Mouse (Mus musculus): ENCODE measurements around the gene Lrmp. TPM values are rescaled to one million over a fixed set of nuclear protein-coding genes. Genes with fewer than 3 reads are reported as not detected.

Gene Lrmp
- total and polyA plus RNA-seq, 3 experiments: 92.3 to 163 (median 155) TPM

- no peak overlapping the region for H3K4me2 ChIP-seq (ENCODE audit: insufficient read depth, low read depth, poor library complexity, severe bottlenecking)
- H3K9me3 ChIP-seq (replicated peaks; ENCODE audit: low read length): no peaks in the 10 kb centered on the region
- no peak overlapping the region for H3K4me3 ChIP-seq (replicated peaks in 1 of 3; ENCODE audit: low read depth in 2 of 3, low read length in 2 of 3, poor library complexity in 1 of 3)
- TF ChIP-seq SIN3A (IDR thresholded peaks at IDR 0.05; ENCODE audit: low read length) (no peak), RAD21 (IDR thresholded peaks at IDR 0.05; ENCODE audit: low read depth, low read length) (no peak), NRF1 (IDR thresholded peaks at IDR 0.05; ENCODE audit: low read depth, low read length) (no peak), TBP (conservative IDR thresholded peaks at IDR 0.05; ENCODE audit: low read depth, low read length) (no peak), GABPA (IDR thresholded peaks at IDR 0.05; ENCODE audit: insufficient replicate concordance, low read depth, low read length) (no peak), USF1 (IDR thresholded peaks at IDR 0.05; ENCODE audit: low read depth, low read length) (no peak), BHLHE40 (IDR thresholded peaks at IDR 0.05; ENCODE audit: low read depth, low read length) (no peak), CTCF (conservative IDR thresholded peaks at IDR 0.05 in 1 of 2, IDR thresholded peaks at IDR 0.05 in 1 of 2; ENCODE audit: low read depth in 2 of 2, low read length in 2 of 2) (no peak), ETS1 (conservative IDR thresholded peaks at IDR 0.05; ENCODE audit: low read depth, low read length) (no peak)
- H3K36me3 ChIP-seq (replicated peaks in 1 of 2; ENCODE audit: control insufficient read depth in 1 of 2, insufficient read depth in 1 of 2, low read length in 1 of 2): peaks cover 13 to 58% of the 10 kb centered on the region in 2 experiments
- H3K27ac ChIP-seq (ENCODE audit: insufficient read depth, low read depth): no peak overlapping the region
- in situ Hi-C loops (cut with MboI; ENCODE audit: low pct_ligation_motif_present, low pct_unique_long_range_greater_than_20kb, low sequenced_read_pairs) (no loop called here), dilution Hi-C loops (cut with MboI; ENCODE audit: extremely low pct_ligation_motif_present, extremely low pct_unique_long_range_greater_than_20kb, low sequenced_read_pairs) (no loop called here)
- H3K4me1 ChIP-seq (ENCODE audit: control insufficient read depth in 1 of 2, insufficient read depth in 2 of 2): peaks cover 3 to 9% of the 10 kb centered on the region in 2 experiments; a peak in 2 of 4 replicates
- no peak for DNase-seq (ENCODE audit: extremely low read depth)
- H3K9ac ChIP-seq (ENCODE audit: insufficient read depth, low read depth): no peak overlapping the region
- 0 out of 2 replicates have a peak, but pooled peaks cover 2% of the 10 kb centered on the region for H3K79me2 ChIP-seq (replicated peaks; ENCODE audit: control insufficient read depth, extremely low read depth, insufficient read depth, poor library complexity, severe bottlenecking)
- no peaks in the 10 kb centered on the region for H3K27me3 ChIP-seq (replicated peaks)
Observed at GRCm38 (mm10) chr6:145215826-145216225, 100.4 kb downstream of the Lrmp start.

- in situ Hi-C loops (cut with MboI; ENCODE audit: low pct_ligation_motif_present, low pct_unique_long_range_greater_than_20kb, low sequenced_read_pairs): no loop called here
- DNase-seq (ENCODE audit: extremely low read depth): no peak
- H3K36me3 ChIP-seq (replicated peaks in 1 of 2; ENCODE audit: control insufficient read depth in 1 of 2, insufficient read depth in 1 of 2, low read length in 1 of 2): peaks cover 5 to 55% of the 10 kb centered on the region in 2 experiments
Observed at GRCm38 (mm10) chr6:145224246-145224645, 108.8 kb downstream of the Lrmp start.

More at GRCm38 (mm10) chr6:145224246-145224645, 108.8 kb downstream of the Lrmp start:
- H3K27me3 ChIP-seq (replicated peaks): no peaks in the 10 kb centered on the region
- no peaks in the 10 kb centered on the region; the same call in 1 of the 2 replicates for H3K79me2 ChIP-seq (replicated peaks; ENCODE audit: control insufficient read depth, extremely low read depth, insufficient read depth, poor library complexity, severe bottlenecking)
- peaks cover 0 to 10% of the 10 kb centered on the region in 2 experiments; a peak in 2 of 4 replicates for H3K4me1 ChIP-seq (ENCODE audit: control insufficient read depth in 1 of 2, insufficient read depth in 2 of 2)
- TF ChIP-seq RAD21 (IDR thresholded peaks at IDR 0.05; ENCODE audit: low read depth, low read length) (no peak), GABPA (IDR thresholded peaks at IDR 0.05; ENCODE audit: insufficient replicate concordance, low read depth, low read length) (no peak), TBP (conservative IDR thresholded peaks at IDR 0.05; ENCODE audit: low read depth, low read length) (no peak)
- no peak overlapping the region for H3K9ac ChIP-seq (ENCODE audit: insufficient read depth, low read depth)
- dilution Hi-C loops (cut with MboI; ENCODE audit: extremely low pct_ligation_motif_present, extremely low pct_unique_long_range_greater_than_20kb, low sequenced_read_pairs): no loop called here
- H3K4me2 ChIP-seq (ENCODE audit: insufficient read depth, low read depth, poor library complexity, severe bottlenecking): no peak overlapping the region
- H3K9me3 ChIP-seq (replicated peaks; ENCODE audit: low read length): no peaks in the 10 kb centered on the region
- H3K4me3 ChIP-seq (replicated peaks in 1 of 3; ENCODE audit: low read depth in 2 of 3, low read length in 2 of 3, poor library complexity in 1 of 3): no peak overlapping the region
- H3K27ac ChIP-seq (ENCODE audit: insufficient read depth, low read depth): no peak overlapping the region

Other genes with a start within 250 kb of the Lrmp start
- 129 and 141 TPM in 2 replicates for gene Bcat1, start 39.5 kb upstream of the Lrmp start, total RNA-seq (2012; rRNA removed)
- 176 and 199 TPM in 2 replicates for gene Bcat1, start 39.5 kb upstream of the Lrmp start, total RNA-seq (2014; rRNA removed)
- gene Bcat1, start 39.5 kb upstream of the Lrmp start, polyA plus RNA-seq (2012; ENCODE audit: insufficient read length, low read depth): 157 and 176 TPM in 2 replicates
- 0.21 and 0.25 TPM in 2 replicates for gene Casc1, start 95.4 kb downstream of the Lrmp start, total RNA-seq (2012; rRNA removed)
- 0.21 and 0.30 TPM in 2 replicates for gene Casc1, start 95.4 kb downstream of the Lrmp start, total RNA-seq (2014; rRNA removed)
- gene Casc1, start 95.4 kb downstream of the Lrmp start, polyA plus RNA-seq (2012; ENCODE audit: insufficient read length, low read depth): 0.33 and 0.41 TPM in 2 replicates
- 10.8 and 11.6 TPM in 2 replicates for gene Etfrf1, start 95.5 kb downstream of the Lrmp start, total RNA-seq (2012; rRNA removed)
- 29.9 and 35.7 TPM in 2 replicates for gene Etfrf1, start 95.5 kb downstream of the Lrmp start, total RNA-seq (2014; rRNA removed)
- gene Etfrf1, start 95.5 kb downstream of the Lrmp start, polyA plus RNA-seq (2012; ENCODE audit: insufficient read length, low read depth): 20.2 and 21.9 TPM in 2 replicates
- gene Kras, start 134.6 kb downstream of the Lrmp start, total RNA-seq (2012; rRNA removed): 5.9 and 7.6 TPM in 2 replicates
- 18.8 and 22.3 TPM in 2 replicates for gene Kras, start 134.6 kb downstream of the Lrmp start, total RNA-seq (2014; rRNA removed)
- 32.8 and 44.6 TPM in 2 replicates for gene Kras, start 134.6 kb downstream of the Lrmp start, polyA plus RNA-seq (2012; ENCODE audit: insufficient read length, low read depth)

Data from CH12.LX (cell line).